Mouse (Mus musculus): ENCODE data around the gene Cpsf4.
"Not testable (repeated sequence)": the region's sequence is repeated elsewhere in the genome, so short reads cannot be mapped to it uniquely, and the experiment has no call there.

The Cpsf4 gene

DNA sequence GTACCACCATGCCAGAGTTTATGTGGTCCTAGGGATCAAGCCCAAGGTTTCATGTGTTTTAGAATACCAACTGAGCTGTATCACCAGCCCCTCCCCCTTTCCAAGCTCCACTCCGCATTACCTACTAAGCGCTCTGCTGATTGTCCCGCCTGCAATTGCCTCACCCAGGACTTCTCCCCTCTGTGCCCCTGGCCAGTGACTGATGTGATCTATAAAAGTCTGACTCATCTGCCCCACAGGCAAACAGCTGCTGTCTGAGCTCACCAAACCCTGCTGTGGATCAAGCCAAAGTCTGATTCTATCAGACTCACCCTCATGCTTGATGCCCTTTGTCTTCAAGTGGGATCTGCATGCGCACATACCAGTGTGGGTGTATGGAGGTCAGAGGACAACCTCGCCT is 55.8 kb downstream of the Cpsf4 start:
- no peak for DNase-seq (ENCODE audit: low read depth, low spot score)

DNA sequence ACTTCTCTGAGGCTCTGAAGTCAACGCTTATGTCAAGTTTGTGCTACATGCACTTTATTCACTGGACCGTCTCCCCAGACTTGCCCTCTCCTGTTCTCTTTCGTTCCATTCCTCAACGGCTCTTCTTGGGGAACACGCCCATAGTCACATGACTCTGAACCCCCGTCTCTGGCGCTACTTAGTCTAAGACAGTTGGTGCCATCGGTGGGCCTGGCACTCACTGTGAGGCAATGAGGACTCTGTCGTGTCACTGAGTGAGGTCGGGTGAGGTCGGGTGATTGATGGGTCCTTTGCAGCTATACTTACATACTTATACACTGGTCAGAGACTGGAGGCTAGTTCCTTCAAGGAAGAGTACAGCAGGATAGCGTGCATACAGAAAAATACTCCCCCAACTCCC is 56.4 kb downstream of the Cpsf4 start:
- no peak for DNase-seq (ENCODE audit: low read depth, low spot score)

DNA sequence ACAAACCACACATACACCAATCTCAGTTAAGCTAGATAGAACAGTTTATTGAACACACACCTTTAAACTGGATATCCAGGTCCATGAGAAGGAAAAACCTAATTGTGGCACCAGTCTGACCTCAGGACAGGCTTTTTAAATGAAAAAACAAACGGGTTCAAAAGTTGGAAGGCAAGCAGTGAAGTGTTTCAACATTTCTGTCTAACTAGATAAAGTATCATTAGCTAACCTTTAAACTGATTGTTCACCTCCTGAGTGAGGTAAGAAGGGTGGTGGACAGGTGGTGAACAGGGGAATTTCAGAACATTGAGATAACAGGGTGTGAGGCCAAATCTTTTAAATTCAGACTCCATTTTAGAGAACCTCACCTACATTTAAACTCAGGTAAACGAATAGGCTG is 59.4 kb downstream of the Cpsf4 start:
- DNase-seq (ENCODE audit: low read depth, low spot score) = no peak

DNA sequence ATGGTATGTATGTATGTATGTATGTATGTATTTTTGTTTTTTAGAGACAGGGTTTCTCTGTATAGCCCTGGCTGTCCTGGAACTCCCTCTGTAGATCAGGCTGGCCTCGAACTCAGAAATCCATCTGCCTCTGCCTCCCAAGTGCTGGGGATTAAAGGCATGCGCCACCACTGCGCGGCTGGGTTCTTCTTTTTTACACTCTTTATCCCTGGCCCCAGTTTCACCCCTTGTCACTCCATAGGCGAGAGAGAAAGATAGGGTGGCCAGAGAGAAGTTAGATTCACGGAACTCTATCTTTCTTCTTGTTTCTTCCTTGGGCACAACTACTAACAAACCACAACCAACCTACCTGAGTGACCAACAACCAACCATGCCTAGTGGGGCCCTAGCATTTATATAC is 62.3 kb downstream of the Cpsf4 start:
- not testable (repeated sequence) for DNase-seq (ENCODE audit: low read depth, low spot score)

GRCm38 (mm10) chr5:145230641-145231040 is 63.6 kb downstream of the Cpsf4 start:
- no peak for DNase-seq (ENCODE audit: low read depth, low spot score)

GRCm38 (mm10) chr5:145231367-145231871 is 64.4 kb downstream of the Cpsf4 start, which contains the start of gene Zfp655:
Gene Zfp655, plus strand, starts transcription at chr5:145231715.
- peak; percentile 96 for DNase-seq (ENCODE audit: low read depth, low spot score)

Measured in forelimb bud, embryonic 11.5 days (tissue).